Mouse (Mus musculus) megakaryocyte, embryonic 14.5 days (primary cell): ENCODE data around the gene Plekha3. TPM values are rescaled to one million over a fixed set of nuclear protein-coding genes. Genes with fewer than 3 reads are reported as not detected.

Source experiments
- H3K27me3 ChIP-seq: replicated peaks from 2 replicates; pipeline ENCODE3; 2012; ENCODE audit warnings: inconsistent platforms
- H3K36me3 ChIP-seq: replicated peaks from 2 replicates; pipeline ENCODE3; 2012; ENCODE audit warnings: low read length, inconsistent platforms, mixed read lengths
- H3K4me1 ChIP-seq: 2 replicates; pipeline ENCODE4 v1.6.1; 2012; ENCODE audit warnings: inconsistent platforms
- H3K4me3 ChIP-seq: replicated peaks from 2 replicates; pipeline ENCODE3; 2012; ENCODE audit warnings: moderate library complexity, mild to moderate bottlenecking, inconsistent platforms
- H3K9me3 ChIP-seq: 2 replicates; pipeline ENCODE4 v1.6.1; 2012; ENCODE audit warnings: inconsistent platforms
- FLI1 ChIP-seq: IDR thresholded peaks from 2 replicates; pipeline ENCODE4 v1.6.1; 2012; ENCODE audit warnings: low read length, inconsistent platforms, mixed read lengths
- GATA1 ChIP-seq: IDR thresholded peaks from 3 replicates; pipeline ENCODE4 v1.6.1; 2012; ENCODE audit warnings: mixed read lengths, low read length, inconsistent platforms, borderline replicate concordance
- polyA plus RNA-seq: library from polyadenylated mRNA; stranded (reverse); fragments of >175 nt; gene quantifications from 2 replicates; pipeline ENCODE4 v1.2.3, GENCODE M21; 2012; ENCODE audit warnings: low replicate concordance; ENCODE audit not compliant: insufficient read depth

Gene Plekha3
- polyA plus RNA-seq, 1 experiment, result 2.0 TPM

- Histone ChIP-seq H3K4me3 (no peak overlapping the region), H3K4me1 (peaks cover 12% of the 10 kb centered on the region), H3K36me3 (peaks cover 95% of the 10 kb centered on the region), H3K27me3 (no peaks in the 10 kb centered on the region), H3K9me3 (no peaks in the 10 kb centered on the region)
- TF ChIP-seq GATA1, result no peak
- TF ChIP-seq FLI1, result no peak
These were observed 20.2 kb downstream of the Plekha3 start for GRCm38 (mm10) chr2:76695290-76695689.

- Histone ChIP-seq H3K27me3 (no peaks in the 10 kb centered on the region), H3K36me3 (peaks cover 73% of the 10 kb centered on the region), H3K4me1 (no peaks in the 10 kb centered on the region), H3K9me3 (0 out of 2 replicates have a peak, but pooled peaks cover 7% of the 10 kb centered on the region), H3K4me3 (no peak overlapping the region)
- TF ChIP-seq GATA1 (no peak), FLI1 (no peak)
These were observed 27.1 kb downstream of the Plekha3 start for GRCm38 (mm10) chr2:76702188-76702587.

- no peak for TF ChIP-seq GATA1
- TF ChIP-seq FLI1, result no peak
- Histone ChIP-seq H3K4me1 (no peaks in the 10 kb centered on the region), H3K4me3 (no peak overlapping the region), H3K9me3 (0 out of 2 replicates have a peak, but pooled peaks cover 7% of the 10 kb centered on the region), H3K36me3 (peaks cover 67% of the 10 kb centered on the region), H3K27me3 (no peaks in the 10 kb centered on the region)
These were observed 27.7 kb downstream of the Plekha3 start for GRCm38 (mm10) chr2:76702751-76703150.

GRCm38 (mm10) chr2:76705655-76706054, 30.6 kb downstream of the Plekha3 start:
- Histone ChIP-seq H3K36me3 (peaks cover 59% of the 10 kb centered on the region), H3K4me3 (no peak overlapping the region), H3K27me3 (no peaks in the 10 kb centered on the region), H3K9me3 (peaks cover 29% of the 10 kb centered on the region), H3K4me1 (no peaks in the 10 kb centered on the region)
- no peak for TF ChIP-seq GATA1
- no peak for TF ChIP-seq FLI1

DNA sequence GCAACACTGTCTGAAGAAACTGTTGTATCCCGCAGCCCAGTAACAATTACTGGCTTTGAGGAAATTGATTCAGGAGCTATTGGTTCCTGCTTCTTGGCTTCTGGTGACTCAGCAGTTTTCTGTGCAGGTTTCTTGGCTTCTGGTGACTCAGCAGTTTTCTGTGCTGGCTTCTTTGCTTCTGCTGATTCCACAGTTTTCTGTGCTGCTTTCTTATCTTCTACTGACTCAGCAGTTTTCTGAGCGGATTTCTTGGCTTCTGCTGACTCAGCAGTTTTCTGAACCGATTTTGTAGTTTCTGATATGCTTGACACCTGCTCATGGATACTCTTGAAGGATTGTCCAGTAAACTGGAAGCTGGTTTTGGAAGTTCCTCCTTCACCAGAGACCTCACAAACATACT, 33.4 kb downstream of the Plekha3 start:
- peaks cover 56% of the 10 kb centered on the region for H3K36me3 ChIP-seq
- no peaks in the 10 kb centered on the region for H3K4me1 ChIP-seq

GRCm38 (mm10) chr2:76714984-76715383, 39.9 kb downstream of the Plekha3 start:
- H3K9me3 ChIP-seq, result peaks cover 91% of the 10 kb centered on the region
- no peak for TF ChIP-seq FLI1
- TF ChIP-seq GATA1, result no peak
- no peak overlapping the region for H3K4me3 ChIP-seq
- peaks cover 47% of the 10 kb centered on the region for H3K36me3 ChIP-seq
- no peaks in the 10 kb centered on the region for H3K4me1 ChIP-seq
- no peaks in the 10 kb centered on the region for H3K27me3 ChIP-seq

More for the DNA sequence above, 33.4 kb downstream of the Plekha3 start:
- TF ChIP-seq GATA1 (no peak), FLI1 (no peak)
- no peak overlapping the region for H3K4me3 ChIP-seq
- H3K9me3 ChIP-seq, result peaks cover 58% of the 10 kb centered on the region
- no peaks in the 10 kb centered on the region for H3K27me3 ChIP-seq

- Histone ChIP-seq H3K4me3 (no peak overlapping the region), H3K36me3 (peaks cover 8% of the 10 kb centered on the region), H3K9me3 (peaks cover 82% of the 10 kb centered on the region), H3K4me1 (no peaks in the 10 kb centered on the region), H3K27me3 (no peaks in the 10 kb centered on the region)
- TF ChIP-seq GATA1, result no peak
- TF ChIP-seq FLI1, result no peak
These were observed 44.6 kb downstream of the Plekha3 start for GRCm38 (mm10) chr2:76719650-76720049.

Other genes starting within 250 kb of the Plekha3 start
- 2.1 and 12.2 TPM in 2 replicates for gene Prkra, start 27.3 kb upstream of the Plekha3 start, polyA plus RNA-seq
- gene Pjvk, start 26.8 kb upstream of the Plekha3 start, polyA plus RNA-seq, result not detected in 2 replicates
- not detected in 2 replicates for gene Fkbp7, start 2.2 kb upstream of the Plekha3 start, polyA plus RNA-seq